22 mouse cellular contexts compared by ENCODE assay signal in the genomic region with DNA sequence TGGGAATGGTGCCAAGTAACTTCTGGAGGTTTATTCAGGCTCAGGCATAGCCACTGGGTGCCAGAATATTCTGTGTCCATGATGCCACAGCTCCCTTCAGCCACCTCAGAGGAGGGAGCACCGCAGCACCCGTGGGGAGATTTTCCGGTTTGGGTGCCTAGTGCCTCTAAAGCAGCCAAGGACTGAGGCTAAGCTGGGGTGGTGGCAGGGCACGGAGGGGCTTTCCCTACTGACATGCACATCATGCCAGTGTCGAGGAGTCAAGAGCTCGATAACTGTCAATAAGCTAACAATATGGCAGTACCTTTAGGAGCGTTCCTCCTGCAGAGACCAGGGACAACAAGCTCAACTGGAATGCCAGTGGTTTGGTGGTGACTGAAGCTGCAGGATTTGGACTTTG. TPM values are rescaled to one million over a fixed set of nuclear protein-coding genes. Genes with fewer than 3 reads are reported as not detected.
"Had no signal": no experiment of that assay in that cellular context is flagged by ENCODE, and none has a peak within 500 bp of the region (broad histone marks: within the 10 kb centered on the region; RNA-seq: fewer than 3 reads in every experiment).

No protein-coding gene starts in this region.

- ATAC-seq: liver, postnatal 0 days; lung, postnatal 0 days; midbrain, embryonic 16.5 days had no signal

- H3K27me3 ChIP-seq: liver, embryonic 13.5 days; liver, embryonic 15.5 days; lung, embryonic 15.5 days; midbrain, embryonic 12.5 days; neural tube, embryonic 13.5 days had no signal

- H3K27ac ChIP-seq: liver, embryonic 13.5 days; liver, embryonic 15.5 days; lung, embryonic 15.5 days; macrophage; midbrain, embryonic 12.5 days; neural tube, embryonic 13.5 days had no signal

- H3K36me3 ChIP-seq: liver, embryonic 13.5 days; liver, embryonic 15.5 days; lung, embryonic 15.5 days; midbrain, embryonic 12.5 days; neural tube, embryonic 13.5 days had no signal

- H3K9me3 ChIP-seq: liver, embryonic 13.5 days; liver, embryonic 15.5 days; lung, embryonic 15.5 days; neural tube, embryonic 13.5 days had no signal

- DNase-seq: liver, embryonic 13.5 days; liver, postnatal 0 days; lung, adult 2 months; lung, postnatal 14 days; lung, postnatal 36 days; midbrain, embryonic 14.5 days; right cerebral cortex, postnatal 14 days; thymus, adult 2 months; thymus, postnatal 25 days; thymus, postnatal 4 days had no signal

- H3K9ac ChIP-seq: liver, embryonic 13.5 days; liver, embryonic 15.5 days; liver, postnatal 0 days; lung, embryonic 15.5 days; midbrain, embryonic 12.5 days; neural tube, embryonic 13.5 days had no signal

- H3K4me2 ChIP-seq: liver, embryonic 11.5 days; liver, embryonic 13.5 days; liver, embryonic 15.5 days; lung, embryonic 15.5 days; midbrain, embryonic 12.5 days; neural tube, embryonic 13.5 days had no signal

- H3K4me3 ChIP-seq: liver, embryonic 13.5 days; liver, embryonic 15.5 days; lung, embryonic 15.5 days; megakaryocyte, embryonic 14.5 days; midbrain, embryonic 12.5 days; neural tube, embryonic 13.5 days had no signal

- H3K4me1 ChIP-seq: liver, embryonic 13.5 days; liver, embryonic 15.5 days; megakaryocyte, embryonic 14.5 days; neural tube, embryonic 13.5 days had no signal

RNA-seq across cellular contexts. Expression of gene Siah3, which starts 35.9 kb away (rescaled TPM):
- total RNA-seq: megakaryocyte progenitor cell, adult 5-6 weeks; monocyte, adult 5-6 weeks; neutrophil, adult 5-6 weeks had no signal
- polyA plus RNA-seq: lung, embryonic 15.5 days; lung, postnatal 0 days; macrophage had no signal
